Mouse (Mus musculus) monocyte, adult 5-6 weeks (primary cell): Measurements from ENCODE around the gene Zscan12. TPM values are rescaled to one million over a fixed set of nuclear protein-coding genes. Genes with fewer than 3 reads are reported as not detected.

Experiments used
- ATAC-seq: fragments of 153-309, 156-312 bp; replicated peaks from 2 replicates; pipeline ENCODE4 v1.8.0; 2017; ENCODE audit warnings: mild to moderate bottlenecking; ENCODE audit not compliant: low TSS enrichment, insufficient number of reproducible peaks, severe bottlenecking, poor library complexity, low FRiP score
- total RNA-seq: library from RNA; stranded (forward); fragments of 200-1000, 200-491, 200-594 nt; gene quantifications from 3 replicates; pipeline ENCODE4 v1.2.3, GENCODE M21; 2017

Zscan12 gene
- total RNA-seq, 1 experiment from 2014 or later: 8.4 TPM

DNA sequence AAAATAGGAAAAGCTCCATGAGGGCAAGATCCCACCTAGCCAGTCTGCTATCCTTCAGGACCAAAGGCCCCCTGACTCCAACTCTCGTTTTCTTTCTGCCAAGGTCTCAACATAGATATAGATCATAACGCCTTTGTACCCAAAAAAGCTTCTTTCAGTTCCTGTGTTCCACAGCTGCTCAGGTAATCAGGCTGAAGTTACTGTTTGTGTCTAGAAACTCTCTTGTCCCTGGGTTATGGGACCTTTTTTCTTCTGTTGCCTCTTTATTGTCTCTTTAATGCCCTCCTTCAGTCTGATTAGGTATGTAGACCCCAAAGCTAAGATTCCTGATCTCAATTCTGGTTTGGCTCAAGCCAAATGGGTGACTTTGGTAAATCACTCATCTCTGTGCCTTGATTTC, 34.9 kb downstream of the Zscan12 start:
- ATAC-seq: no peak

DNA sequence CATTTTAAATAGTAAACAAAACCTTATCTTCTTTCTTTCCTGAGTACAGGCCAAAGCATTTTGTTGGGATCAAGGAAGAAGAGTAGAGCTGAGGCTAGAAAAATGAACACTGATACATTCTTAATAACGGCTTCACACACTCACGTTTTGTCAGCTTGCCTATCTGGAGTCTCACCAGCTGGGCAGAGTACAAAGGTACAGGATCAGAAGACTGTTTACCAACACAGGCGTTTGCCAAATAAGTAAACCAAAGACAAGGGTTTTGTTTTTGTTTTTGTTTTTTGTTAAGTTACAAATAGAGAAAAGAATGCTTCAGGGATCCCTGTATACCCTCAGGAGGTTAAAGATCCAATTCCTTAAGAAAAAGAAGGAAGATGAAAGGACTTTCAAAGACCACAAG, 38.5 kb downstream of the Zscan12 start:
- ATAC-seq: no peak

DNA sequence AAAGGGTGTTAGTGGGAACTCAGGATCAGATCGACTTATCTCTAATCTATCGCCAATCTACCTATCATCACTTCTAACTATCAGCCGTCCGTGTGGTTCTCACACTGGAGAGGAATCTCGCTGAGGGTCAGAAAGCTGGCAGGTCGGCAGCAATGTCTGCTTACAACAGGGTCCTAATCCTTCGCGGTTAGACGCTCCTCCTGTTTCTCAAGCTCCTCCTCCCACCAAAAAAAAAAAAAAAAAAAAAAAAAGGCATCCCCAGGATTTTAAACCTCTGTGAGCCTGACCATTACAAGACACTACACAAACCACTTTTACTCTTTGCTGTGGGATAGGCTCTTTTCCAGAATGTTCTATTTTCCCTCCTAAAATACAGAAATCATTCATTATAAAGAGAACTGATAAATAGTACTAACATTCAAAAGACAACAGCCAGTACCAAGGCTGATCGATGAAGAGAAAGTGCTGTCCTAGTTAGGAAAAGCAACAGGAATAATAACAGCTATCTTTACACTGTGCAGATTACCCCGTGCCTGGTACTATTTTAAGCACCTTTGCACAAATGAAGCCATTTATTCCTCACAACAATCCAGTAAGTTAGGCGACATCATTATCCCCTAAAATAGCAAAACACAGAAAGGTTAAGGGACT, 39.1 kb downstream of the Zscan12 start:
- ATAC-seq: no peak

DNA sequence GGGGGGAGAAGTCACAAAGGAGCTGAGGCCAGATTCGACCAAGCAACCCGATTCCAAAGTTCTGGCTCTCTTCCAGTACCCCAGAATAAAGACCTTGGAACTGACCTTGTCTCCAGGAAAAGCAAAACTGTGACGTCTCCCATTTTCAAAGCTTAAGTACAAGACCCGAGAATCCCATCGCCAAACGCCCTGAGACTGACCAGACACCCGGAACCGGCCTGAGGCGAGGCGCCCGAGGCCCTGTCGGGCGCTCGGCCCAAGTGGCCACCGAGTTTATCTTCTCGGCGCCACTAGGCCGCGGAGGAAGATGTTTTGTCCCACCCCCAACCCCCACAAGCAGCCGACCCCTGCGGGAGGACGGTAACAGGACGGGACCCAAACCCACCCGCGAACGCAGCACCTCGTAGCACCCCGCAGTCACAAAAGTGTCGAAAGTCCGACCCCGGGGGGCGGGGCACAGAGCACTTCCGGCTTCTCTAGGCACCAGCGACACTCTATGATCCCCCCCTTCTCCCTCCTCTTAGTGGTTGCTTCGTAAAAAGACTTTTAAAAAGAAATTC, 39.7 kb downstream of the Zscan12 start, which contains the start of gene Zkscan3:
Gene Zkscan3 (minus strand): TSS at position 469 of the 560 bp plus-strand sequence.
- peak; percentile 97 for ATAC-seq

DNA sequence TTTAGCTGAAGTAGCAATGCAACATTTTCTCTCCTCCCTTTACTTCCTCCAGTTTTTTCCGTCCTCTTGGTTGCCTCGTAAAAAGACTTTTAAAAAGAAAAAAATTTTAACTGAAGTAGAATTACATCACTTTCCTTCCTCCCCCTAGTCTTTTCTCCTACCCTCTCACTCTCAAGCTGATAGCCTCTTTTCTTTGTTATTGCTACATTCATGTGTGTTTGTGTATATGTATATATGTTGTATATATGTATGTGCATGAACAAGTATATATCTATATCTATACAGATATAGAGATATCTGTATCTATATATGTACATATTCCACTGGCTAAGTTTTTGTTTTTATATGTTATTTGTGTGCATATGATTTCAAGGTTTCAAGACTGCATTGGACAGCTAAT, 40.2 kb downstream of the Zscan12 start:
- ATAC-seq: no peak

DNA sequence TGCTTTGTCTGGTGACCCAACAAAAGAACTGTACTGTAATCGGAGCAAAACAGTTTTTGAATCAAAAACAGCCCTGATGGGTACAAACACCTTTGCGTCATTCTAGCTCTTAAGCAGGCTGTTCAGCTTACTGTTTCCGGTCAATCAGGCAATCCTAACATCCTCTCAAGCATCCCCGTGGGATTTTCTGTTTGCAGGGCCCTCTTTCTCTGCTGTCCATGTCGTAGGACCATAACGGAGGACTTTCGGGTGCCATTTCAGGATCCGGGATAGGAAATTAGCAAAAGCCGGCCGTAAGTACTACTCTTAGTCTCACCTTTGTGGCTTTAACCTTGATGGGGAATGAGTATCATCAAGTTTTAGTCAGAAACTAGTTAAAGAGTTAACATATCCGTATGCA, 44.7 kb downstream of the Zscan12 start:
- no peak for ATAC-seq

DNA sequence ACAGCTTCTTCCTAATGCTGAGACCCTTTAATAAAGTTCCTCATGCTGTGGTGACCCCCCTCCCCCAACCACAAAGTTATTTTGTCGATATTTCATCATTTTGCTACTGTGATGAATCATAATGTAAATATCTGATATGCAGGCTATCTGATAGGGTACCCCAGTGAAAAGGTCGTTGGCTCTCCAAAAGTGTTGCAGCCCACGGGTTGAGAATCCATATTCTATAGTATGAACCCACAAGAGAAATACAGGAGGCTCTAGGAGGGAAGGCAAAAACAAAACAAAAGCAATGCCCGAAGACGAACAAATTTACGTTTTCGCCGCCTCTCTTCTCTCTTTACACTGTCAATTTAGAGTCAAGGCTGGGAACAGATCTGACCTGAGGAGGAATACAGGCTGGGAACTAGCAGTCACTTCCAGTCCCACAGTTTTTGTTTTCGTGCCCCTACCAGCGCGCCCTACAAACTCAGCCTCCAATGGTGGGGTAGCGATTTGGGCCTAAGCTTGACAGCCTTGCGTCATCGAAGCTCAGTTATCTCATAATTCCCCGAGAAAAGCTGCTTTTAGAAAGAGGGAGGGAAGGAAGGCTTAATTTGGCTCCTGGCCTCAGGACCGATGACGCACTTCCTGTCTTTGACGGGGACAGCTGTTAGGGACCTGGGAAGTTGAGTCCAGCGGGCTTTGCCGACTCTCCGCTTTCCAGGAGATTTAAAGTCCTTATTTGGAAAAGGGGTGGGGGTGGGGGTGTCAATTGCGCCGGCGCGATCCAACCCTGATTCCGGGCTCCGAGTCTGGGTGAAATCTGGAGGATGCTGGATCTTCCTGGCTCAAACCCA, 45.6 kb downstream of the Zscan12 start:
- ATAC-seq: peak; percentile 82

DNA sequence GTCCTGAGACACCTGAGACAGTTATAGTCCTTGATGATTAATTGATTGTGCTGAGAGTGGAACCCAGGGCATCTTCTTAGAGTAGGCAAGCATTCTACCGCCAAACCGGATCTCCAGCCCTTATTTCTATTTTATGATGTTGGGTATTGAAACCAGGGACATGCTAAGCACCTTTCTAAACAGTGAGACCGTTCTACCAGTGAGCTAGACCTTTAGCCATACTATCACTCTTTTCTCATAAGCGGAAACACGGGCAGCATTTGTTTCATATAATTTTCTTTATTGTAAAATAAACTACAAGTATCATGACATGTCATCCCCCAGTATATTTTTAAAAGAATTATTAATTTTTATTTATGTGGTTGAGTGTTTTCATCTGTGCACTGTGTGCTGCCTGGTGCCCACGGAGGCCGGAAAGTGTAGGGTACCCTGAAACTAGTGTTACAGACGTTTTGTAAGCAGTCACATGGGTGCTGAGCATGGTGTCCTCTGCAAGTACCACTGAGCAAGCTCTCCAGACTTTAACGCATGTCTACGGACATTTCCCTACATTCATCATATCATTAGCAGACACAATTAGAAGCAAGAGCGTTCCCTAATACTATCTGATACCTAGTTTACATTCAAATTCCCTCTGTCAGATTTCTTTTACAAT, 46.3 kb downstream of the Zscan12 start:
- ATAC-seq: 0 out of 2 replicates have a peak, but pooled peaks have one; percentile 17

DNA sequence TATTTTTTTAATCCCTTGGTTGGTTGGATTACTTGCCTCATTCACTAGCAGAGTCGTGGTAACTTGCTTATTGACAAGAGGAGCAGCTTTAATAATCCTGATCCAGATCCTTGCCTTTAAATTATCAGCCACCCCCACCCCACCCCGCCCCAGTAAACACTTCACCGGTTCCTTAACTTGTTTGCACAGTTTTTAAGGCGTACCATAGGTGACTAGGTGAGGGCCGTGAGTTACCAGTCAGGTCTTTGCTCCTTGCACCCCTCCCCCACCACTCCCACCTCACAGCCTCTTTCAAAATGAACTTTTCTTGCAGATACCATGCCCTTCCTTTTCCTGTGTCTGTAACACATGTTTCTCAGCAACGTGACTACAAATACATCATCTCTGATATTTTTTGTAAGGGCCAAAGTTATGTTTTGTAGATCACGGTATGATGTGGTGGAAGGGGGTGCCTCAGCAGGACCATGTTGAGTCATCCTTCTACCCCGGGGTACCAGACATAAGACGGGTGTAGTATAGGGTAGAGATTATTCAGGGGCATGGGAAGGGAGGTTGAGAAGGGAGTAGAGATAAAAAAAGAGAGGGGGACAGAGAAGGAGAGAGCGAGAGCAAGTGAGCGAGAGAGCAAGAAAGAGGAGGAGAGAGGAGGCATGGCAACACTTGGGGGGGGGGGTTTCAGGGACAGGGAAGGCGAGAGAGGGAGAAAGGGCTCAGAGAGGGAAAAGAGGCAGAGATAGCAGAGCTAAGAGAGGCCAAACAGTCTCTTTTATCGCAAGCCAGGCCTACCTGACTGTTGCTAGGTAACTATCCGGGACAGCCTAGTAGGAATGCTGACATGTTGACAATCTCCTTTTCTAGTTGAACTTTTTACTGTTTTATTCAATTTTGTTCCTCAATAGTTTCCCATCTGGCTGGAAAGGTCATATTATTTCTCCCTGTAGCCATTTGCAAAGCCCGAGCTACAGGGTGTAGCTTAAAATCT, 51.9 kb downstream of the Zscan12 start:
- ATAC-seq: no peak

DNA sequence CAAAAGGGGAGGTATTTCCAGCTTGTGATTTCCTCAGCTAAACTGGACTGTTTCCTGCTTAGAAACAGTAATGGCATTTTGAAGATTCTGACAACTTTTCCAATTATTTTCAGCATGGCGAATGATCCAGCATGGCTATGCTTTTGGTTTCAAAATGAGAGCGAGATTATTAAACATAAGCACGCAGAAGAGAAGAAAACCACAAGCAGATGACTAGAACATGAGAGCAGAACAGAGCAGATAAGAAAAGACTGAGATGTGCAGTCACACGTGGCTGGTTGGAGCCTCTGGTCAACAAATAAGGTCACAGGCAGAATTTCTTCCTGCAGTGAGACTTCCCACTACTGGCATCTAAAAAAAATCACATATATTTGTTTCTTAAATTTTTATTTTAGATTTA, 52.6 kb downstream of the Zscan12 start:
- ATAC-seq: no peak

DNA sequence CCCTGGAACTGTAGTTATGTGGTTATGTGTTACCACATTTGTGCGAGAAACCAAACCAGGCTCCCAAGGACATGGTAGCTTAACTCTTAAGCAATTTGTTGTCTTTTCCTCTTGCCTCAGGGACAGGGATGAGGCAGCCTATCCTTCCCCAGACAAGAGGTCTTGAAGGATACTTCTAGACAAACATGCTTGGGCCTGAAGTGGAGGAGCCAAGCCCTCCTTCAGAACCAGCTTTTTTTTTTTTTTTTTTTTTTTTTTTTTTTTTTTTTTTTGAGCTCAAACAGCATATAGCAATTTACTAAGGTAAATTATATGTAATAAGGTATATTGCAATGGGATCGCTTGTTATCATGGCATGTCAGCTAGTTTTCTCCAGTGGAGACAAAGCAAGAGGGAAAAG, 53.1 kb downstream of the Zscan12 start:
- no peak for ATAC-seq

DNA sequence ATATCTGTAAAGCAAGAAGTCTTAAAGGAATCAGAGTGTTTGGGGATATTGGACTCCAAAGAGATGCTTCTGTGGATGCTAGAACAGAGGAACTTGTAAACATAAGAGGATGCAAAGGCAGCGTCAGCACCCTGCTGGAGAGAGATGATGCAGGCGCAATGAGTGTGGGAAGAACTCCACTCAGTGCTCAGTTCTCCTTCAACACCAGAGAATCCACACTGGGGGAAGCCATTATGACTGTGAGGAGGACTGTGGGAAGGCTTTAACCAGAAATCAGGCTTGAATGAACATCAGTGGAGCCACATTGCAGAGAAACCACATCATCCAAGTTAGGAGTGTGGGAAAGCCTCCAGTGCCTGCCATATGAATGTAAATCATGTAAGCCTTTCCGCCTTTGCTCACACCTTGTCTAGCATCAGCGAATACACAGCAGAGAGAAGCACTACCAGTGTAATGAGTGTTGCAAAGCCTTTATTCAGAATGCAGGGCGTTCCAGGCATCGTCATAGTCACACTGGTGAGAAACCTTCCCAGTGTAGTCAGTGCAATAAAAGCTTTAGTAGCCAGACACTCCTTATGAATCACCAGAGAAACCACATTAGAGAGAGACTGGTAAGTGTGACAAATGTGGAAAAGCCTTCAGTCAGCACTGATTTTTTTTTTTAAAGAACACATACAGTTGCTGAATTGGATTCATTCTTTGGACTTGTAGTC, 54.8 kb downstream of the Zscan12 start:
- ATAC-seq: no peak

DNA sequence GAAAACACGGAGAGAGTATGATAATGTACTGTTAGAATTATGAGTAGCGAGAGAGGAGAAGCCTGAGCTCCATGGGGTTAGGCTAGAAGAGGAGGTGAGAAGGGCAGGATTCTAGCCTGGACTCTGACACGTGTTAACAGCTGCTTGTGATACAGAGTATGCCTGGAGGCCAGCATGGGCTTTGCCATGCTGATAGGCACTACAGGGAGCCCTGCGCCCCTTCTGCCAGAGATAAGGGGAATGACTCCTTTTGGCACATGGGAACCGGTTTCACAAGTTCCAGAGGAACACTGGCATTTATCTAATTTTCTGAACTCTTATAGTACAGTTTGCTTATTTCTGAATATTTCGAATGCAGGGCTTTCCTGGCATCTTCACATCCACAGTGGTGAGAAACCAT, 56.2 kb downstream of the Zscan12 start:
- ATAC-seq: no peak

Other genes with a start within 250 kb of the Zscan12 start
- gene Olfr263, start 233.2 kb upstream of the Zscan12 start, total RNA-seq: not detected in 3 replicates
- not detected in 3 replicates for gene Olfr1368, start 217.0 kb upstream of the Zscan12 start, total RNA-seq
- gene Trim27, start 183.4 kb upstream of the Zscan12 start, total RNA-seq: 81.0 to 103 TPM (median 88.2 TPM) in 3 replicates
- not detected in 3 replicates for gene Gpx5, start 70.1 kb upstream of the Zscan12 start, total RNA-seq
- not detected in 3 replicates for gene Gpx6, start 50.7 kb upstream of the Zscan12 start, total RNA-seq
- not detected in 3 replicates for gene Olfr1367, start 15.9 kb upstream of the Zscan12 start, total RNA-seq
- 32.1 to 66.2 TPM (median 42.5 TPM) in 3 replicates for gene Zkscan3, start 39.9 kb downstream of the Zscan12 start, total RNA-seq
- 1.1 TPM in 1 of 3 replicates, not detected in the others for gene Pgbd1, start 78.2 kb downstream of the Zscan12 start, total RNA-seq
- 33.0 to 51.1 TPM (median 36.4 TPM) in 3 replicates for gene Zscan26, start 90.9 kb downstream of the Zscan12 start, total RNA-seq
- 0.76 to 0.97 TPM in 2 of 3 replicates, not detected in the other for gene Nkapl, start 105.7 kb downstream of the Zscan12 start, total RNA-seq
- gene Zkscan4, start 116.1 kb downstream of the Zscan12 start, total RNA-seq: 1.6 TPM in 1 of 3 replicates, not detected in the others
- gene Gm10065, start 116.6 kb downstream of the Zscan12 start, total RNA-seq: not detected in 3 replicates
- gene AK157302, start 132.4 kb downstream of the Zscan12 start, total RNA-seq: 0.29 to 0.67 TPM (median 0.64 TPM) in 3 replicates
- gene Gm11273, start 138.6 kb downstream of the Zscan12 start, total RNA-seq: 2.5 to 3.8 TPM (median 2.7 TPM) in 3 replicates
- 2.4 to 8.3 TPM (median 3.2 TPM) in 3 replicates for gene Zkscan8, start 168.3 kb downstream of the Zscan12 start, total RNA-seq
- not detected in 3 replicates for gene Olfr1366, start 180.0 kb downstream of the Zscan12 start, total RNA-seq
- not detected in 3 replicates for gene Olfr1535, start 197.1 kb downstream of the Zscan12 start, total RNA-seq
- gene Olfr1364, start 218.9 kb downstream of the Zscan12 start, total RNA-seq: not detected in 3 replicates